Mouse (Mus musculus): ENCODE measurements around the gene Nfat5. TPM values are rescaled to one million over a fixed set of nuclear protein-coding genes. Genes with fewer than 3 reads are reported as not detected.

Nfat5 gene
- polyA plus RNA-seq, 1 experiment, result 5.6 TPM

DNA sequence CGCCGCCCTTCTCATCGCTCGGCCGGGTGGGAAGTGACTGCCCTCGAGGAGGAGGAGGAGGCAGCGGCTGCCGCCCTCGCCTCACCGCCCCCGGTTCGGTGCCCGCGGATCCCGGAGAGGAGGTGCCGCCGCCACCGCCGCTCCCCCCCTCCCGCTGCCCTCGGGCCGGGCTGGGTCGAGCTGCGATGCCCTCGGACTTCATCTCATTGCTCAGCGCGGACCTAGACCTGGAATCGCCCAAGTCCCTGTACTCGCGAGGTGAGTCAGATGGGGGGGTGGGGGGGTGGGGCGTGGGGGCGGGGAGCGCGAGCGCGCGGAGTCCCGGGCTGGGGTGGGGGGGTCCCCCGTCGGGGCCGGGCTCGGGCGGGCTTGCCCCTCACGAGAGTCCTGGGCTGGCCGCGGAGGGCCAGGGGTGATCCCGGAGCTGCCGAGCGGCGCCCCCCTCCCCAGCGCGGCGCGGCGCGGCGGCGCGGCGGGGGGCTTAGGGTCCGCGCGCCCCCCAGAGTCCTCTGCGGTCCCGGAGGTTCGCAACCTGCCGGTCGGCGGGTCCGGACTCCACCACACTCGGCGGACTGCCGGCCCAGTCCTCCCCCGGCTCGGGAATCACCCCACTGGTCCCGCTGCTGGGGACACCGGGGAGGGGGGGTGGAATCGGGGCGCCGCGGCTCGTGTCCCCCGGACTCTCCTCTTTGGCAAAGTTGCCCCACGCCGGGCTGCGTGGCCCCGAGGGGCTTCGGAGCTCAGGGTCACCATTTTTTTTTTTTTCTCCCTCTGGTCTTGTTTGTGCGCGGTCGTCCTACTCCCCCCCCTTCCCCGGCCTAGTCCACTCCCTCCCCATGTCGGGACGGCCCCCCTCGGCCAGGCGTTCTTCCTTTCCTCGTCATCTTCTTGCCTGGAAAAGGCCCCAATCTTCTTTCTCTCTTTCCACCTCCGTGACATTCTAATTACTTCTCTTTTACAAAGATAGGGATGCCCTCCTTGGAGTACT, 665 bp downstream of the Nfat5 start:
- peak overlapping the region; percentile 85 for H3K4me2 ChIP-seq (ENCODE audit: low read depth)
- no peak for TF ChIP-seq POLR2AphosphoS2 (IDR thresholded peaks at IDR 0.05; ENCODE audit: insufficient read length, low read depth)
- no peak for TF ChIP-seq POLR2A (IDR thresholded peaks at IDR 0.05; ENCODE audit: insufficient read length, low read depth)
- TF ChIP-seq MAX (IDR thresholded peaks at IDR 0.05; ENCODE audit: low read depth), result no peak
- TF ChIP-seq CEBPB (IDR thresholded peaks at IDR 0.05; ENCODE audit: insufficient read depth, poor library complexity, severe bottlenecking), result no peak
- TF ChIP-seq E2F4 (IDR thresholded peaks at IDR 0.05; ENCODE audit: insufficient read depth), result no peak
- no peak for TF ChIP-seq MYOG (IDR thresholded peaks at IDR 0.05; ENCODE audit: control insufficient read depth in 1 of 3, insufficient read depth in 1 of 3, insufficient read length in 2 of 3, low read depth in 2 of 3)
- no peak for TF ChIP-seq REST (IDR thresholded peaks at IDR 0.05; ENCODE audit: insufficient read depth, insufficient read length)
- TF ChIP-seq MYOD1 (IDR thresholded peaks at IDR 0.05; ENCODE audit: control insufficient read depth in 1 of 3, insufficient read length in 2 of 3, low read depth in 2 of 3), result no peak
- TF ChIP-seq SRF (IDR thresholded peaks at IDR 0.05; ENCODE audit: control insufficient read depth, insufficient read length, low read depth), result no peak
- no peak for TF ChIP-seq USF1 (IDR thresholded peaks at IDR 0.05; ENCODE audit: low read depth)
- no peak for TF ChIP-seq TCF3 (IDR thresholded peaks at IDR 0.05; ENCODE audit: insufficient read length, low read depth)
- TF ChIP-seq TCF12 (IDR thresholded peaks at IDR 0.05; ENCODE audit: insufficient read depth, poor library complexity, severe bottlenecking), result no peak
- H3K27me3 ChIP-seq (ENCODE audit: control insufficient read depth, insufficient read depth, insufficient read length), result no peaks in the 10 kb centered on the region
- H3ac ChIP-seq (ENCODE audit: control insufficient read depth, insufficient read length), result peak overlapping the region; percentile 73
- peak overlapping the region; percentile 55 for H3K4me3 ChIP-seq
- H3K79me2 ChIP-seq (ENCODE audit: control insufficient read depth, insufficient read depth), result peaks cover 52% of the 10 kb centered on the region
- H3K36me3 ChIP-seq (ENCODE audit: control insufficient read depth, insufficient read depth), result no peaks in the 10 kb centered on the region

DNA sequence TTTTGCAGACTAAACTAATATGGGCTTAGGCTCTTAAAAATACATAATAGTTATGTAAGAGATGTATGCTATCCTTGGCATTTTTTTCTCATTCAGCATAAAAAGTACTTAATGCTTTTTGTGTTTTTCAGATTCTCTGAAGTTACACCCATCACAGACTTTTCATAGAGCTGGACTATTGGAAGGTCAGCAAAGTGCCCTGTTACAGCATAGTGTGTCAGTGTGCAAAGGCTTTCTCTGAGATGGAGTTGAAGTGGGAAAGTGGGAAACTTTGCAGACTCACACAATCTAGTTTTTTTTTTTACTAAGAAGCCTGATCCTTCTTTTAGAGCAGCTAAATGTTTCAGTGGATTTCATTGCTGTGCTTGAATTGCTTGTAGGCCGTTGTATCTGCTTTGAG, 2.2 kb downstream of the Nfat5 start:
- Histone ChIP-seq H3K27me3 (ENCODE audit: control insufficient read depth, insufficient read depth, insufficient read length) (no peaks in the 10 kb centered on the region), H3K4me2 (ENCODE audit: low read depth) (peak overlapping the region; percentile 85), H3K4me3 (peak overlapping the region; percentile 55), H3K36me3 (ENCODE audit: control insufficient read depth, insufficient read depth) (no peaks in the 10 kb centered on the region), H3ac (ENCODE audit: control insufficient read depth, insufficient read length) (no peak overlapping the region), H3K79me2 (ENCODE audit: control insufficient read depth, insufficient read depth) (peaks cover 67% of the 10 kb centered on the region)
- TF ChIP-seq MAX (IDR thresholded peaks at IDR 0.05; ENCODE audit: low read depth) (no peak), TCF3 (IDR thresholded peaks at IDR 0.05; ENCODE audit: insufficient read length, low read depth) (no peak)

DNA sequence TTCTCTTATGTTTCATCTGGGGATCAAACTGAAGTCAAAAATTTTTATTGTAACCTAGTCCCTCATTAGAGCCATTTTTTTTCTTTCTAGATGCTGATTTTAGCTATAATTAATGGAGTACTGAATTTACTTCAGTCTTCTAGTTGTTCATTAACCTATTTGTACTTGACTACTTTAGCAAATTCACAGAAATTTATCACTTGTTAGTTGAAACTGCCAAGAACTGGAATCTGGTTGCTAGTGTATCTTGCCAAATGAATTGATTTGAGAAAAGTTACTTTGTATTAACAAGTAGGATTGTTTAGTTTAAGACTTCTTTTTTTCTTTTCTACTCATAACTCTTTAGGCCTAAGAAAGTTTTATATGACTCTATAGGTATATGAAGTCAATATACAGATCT, 18.6 kb downstream of the Nfat5 start:
- no peaks in the 10 kb centered on the region for H3K36me3 ChIP-seq (ENCODE audit: control insufficient read depth, insufficient read depth)
- no peak overlapping the region for H3ac ChIP-seq (ENCODE audit: control insufficient read depth, insufficient read length)
- H3K4me3 ChIP-seq, result no peak overlapping the region
- TF ChIP-seq SRF (IDR thresholded peaks at IDR 0.05; ENCODE audit: control insufficient read depth, insufficient read length, low read depth), result no peak
- TF ChIP-seq POLR2A (IDR thresholded peaks at IDR 0.05; ENCODE audit: insufficient read length, low read depth), result no peak
- no peak for TF ChIP-seq CEBPB (IDR thresholded peaks at IDR 0.05; ENCODE audit: insufficient read depth, poor library complexity, severe bottlenecking)
- no peak for TF ChIP-seq MYOG (IDR thresholded peaks at IDR 0.05; ENCODE audit: control insufficient read depth in 1 of 3, insufficient read depth in 1 of 3, insufficient read length in 2 of 3, low read depth in 2 of 3)
- TF ChIP-seq MAX (IDR thresholded peaks at IDR 0.05; ENCODE audit: low read depth), result no peak
- TF ChIP-seq E2F4 (IDR thresholded peaks at IDR 0.05; ENCODE audit: insufficient read depth), result no peak
- no peak for TF ChIP-seq REST (IDR thresholded peaks at IDR 0.05; ENCODE audit: insufficient read depth, insufficient read length)
- TF ChIP-seq MYOD1 (IDR thresholded peaks at IDR 0.05; ENCODE audit: control insufficient read depth in 1 of 3, insufficient read length in 2 of 3, low read depth in 2 of 3), result no peak
- TF ChIP-seq POLR2AphosphoS2 (IDR thresholded peaks at IDR 0.05; ENCODE audit: insufficient read length, low read depth), result no peak
- TF ChIP-seq TCF3 (IDR thresholded peaks at IDR 0.05; ENCODE audit: insufficient read length, low read depth), result no peak
- no peak for TF ChIP-seq TCF12 (IDR thresholded peaks at IDR 0.05; ENCODE audit: insufficient read depth, poor library complexity, severe bottlenecking)
- H3K4me2 ChIP-seq (ENCODE audit: low read depth), result no peak overlapping the region
- H3K27me3 ChIP-seq (ENCODE audit: control insufficient read depth, insufficient read depth, insufficient read length), result no peaks in the 10 kb centered on the region
- peaks cover 96% of the 10 kb centered on the region for H3K79me2 ChIP-seq (ENCODE audit: control insufficient read depth, insufficient read depth)

DNA sequence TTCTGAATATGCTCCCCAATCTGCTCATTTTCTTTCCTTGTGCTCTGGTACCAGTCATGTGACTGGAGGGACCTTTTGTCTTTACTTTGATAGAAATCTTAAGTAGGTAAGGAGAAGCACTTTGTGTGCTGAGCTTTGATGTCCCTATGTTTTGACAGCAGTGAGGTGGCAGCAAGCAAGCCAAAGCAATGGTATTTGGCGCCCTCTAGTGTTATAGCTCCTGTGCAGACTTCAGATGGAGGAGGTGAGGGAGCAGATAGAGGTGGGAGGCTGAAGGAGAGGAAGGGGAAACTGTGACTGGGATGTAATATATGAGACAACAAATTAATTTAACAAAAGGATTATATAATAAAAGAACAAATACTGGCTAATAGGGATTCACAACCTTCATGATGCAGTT, 30.9 kb downstream of the Nfat5 start:
- peaks cover 67% of the 10 kb centered on the region for H3K79me2 ChIP-seq (ENCODE audit: control insufficient read depth, insufficient read depth)
- no peaks in the 10 kb centered on the region for H3K27me3 ChIP-seq (ENCODE audit: control insufficient read depth, insufficient read depth, insufficient read length)
- no peak overlapping the region for H3K4me3 ChIP-seq
- TF ChIP-seq MAX (IDR thresholded peaks at IDR 0.05; ENCODE audit: low read depth) (no peak), E2F4 (IDR thresholded peaks at IDR 0.05; ENCODE audit: insufficient read depth) (no peak), POLR2AphosphoS2 (IDR thresholded peaks at IDR 0.05; ENCODE audit: insufficient read length, low read depth) (no peak), MYOG (IDR thresholded peaks at IDR 0.05; ENCODE audit: control insufficient read depth in 1 of 3, insufficient read depth in 1 of 3, insufficient read length in 2 of 3, low read depth in 2 of 3) (no peak), MYOD1 (IDR thresholded peaks at IDR 0.05; ENCODE audit: control insufficient read depth in 1 of 3, insufficient read length in 2 of 3, low read depth in 2 of 3) (no peak), POLR2A (IDR thresholded peaks at IDR 0.05; ENCODE audit: insufficient read length, low read depth) (no peak), REST (IDR thresholded peaks at IDR 0.05; ENCODE audit: insufficient read depth, insufficient read length) (no peak), CEBPB (IDR thresholded peaks at IDR 0.05; ENCODE audit: insufficient read depth, poor library complexity, severe bottlenecking) (no peak)
- no peak overlapping the region for H3ac ChIP-seq (ENCODE audit: control insufficient read depth, insufficient read length)
- H3K4me2 ChIP-seq (ENCODE audit: low read depth), result no peak overlapping the region
- no peaks in the 10 kb centered on the region for H3K36me3 ChIP-seq (ENCODE audit: control insufficient read depth, insufficient read depth)

DNA sequence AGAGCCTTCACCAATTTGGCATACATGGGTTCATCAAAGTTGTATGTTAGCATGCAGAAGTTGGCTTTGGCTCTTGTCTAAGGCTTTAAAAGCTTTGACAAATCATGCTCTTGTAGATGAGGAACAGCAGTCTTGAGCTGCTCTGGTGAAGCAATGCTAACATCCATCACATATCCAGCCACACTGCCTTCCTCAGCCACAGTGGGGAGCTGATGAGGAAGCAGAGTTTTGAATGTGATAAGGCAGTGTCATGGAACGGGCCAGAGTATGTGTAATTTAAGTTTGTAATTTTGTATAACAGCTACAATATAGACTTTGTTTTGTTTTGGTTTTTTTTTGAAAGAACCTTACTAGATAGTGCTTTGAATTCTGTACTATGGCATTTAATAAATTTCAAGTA, 36.3 kb downstream of the Nfat5 start:
- Histone ChIP-seq H3K79me2 (ENCODE audit: control insufficient read depth, insufficient read depth) (peaks cover 41% of the 10 kb centered on the region), H3K36me3 (ENCODE audit: control insufficient read depth, insufficient read depth) (peaks cover 6% of the 10 kb centered on the region), H3K4me3 (no peak overlapping the region), H3ac (ENCODE audit: control insufficient read depth, insufficient read length) (no peak overlapping the region), H3K4me2 (ENCODE audit: low read depth) (no peak overlapping the region), H3K27me3 (ENCODE audit: control insufficient read depth, insufficient read depth, insufficient read length) (no peaks in the 10 kb centered on the region)
- TF ChIP-seq POLR2AphosphoS2 (IDR thresholded peaks at IDR 0.05; ENCODE audit: insufficient read length, low read depth) (no peak), E2F4 (IDR thresholded peaks at IDR 0.05; ENCODE audit: insufficient read depth) (no peak), MYOG (IDR thresholded peaks at IDR 0.05; ENCODE audit: control insufficient read depth in 1 of 3, insufficient read depth in 1 of 3, insufficient read length in 2 of 3, low read depth in 2 of 3) (no peak), MYOD1 (IDR thresholded peaks at IDR 0.05; ENCODE audit: control insufficient read depth in 1 of 3, insufficient read length in 2 of 3, low read depth in 2 of 3) (no peak), TCF3 (IDR thresholded peaks at IDR 0.05; ENCODE audit: insufficient read length, low read depth) (no peak)
